Mouse (Mus musculus): ENCODE measurements around the gene Tarbp1.
A peak's percentile ranks its signal among the peaks of the same experiment; 100 is the strongest.

Gene Tarbp1

GRCm38 (mm10) chr8:126420834-126421233, 54.0 kb downstream of the Tarbp1 start:
- DNase-seq (ENCODE audit: low read depth, low spot score), result no peak

GRCm38 (mm10) chr8:126405030-126405429, 69.8 kb downstream of the Tarbp1 start:
- no peak for DNase-seq (ENCODE audit: low read depth, low spot score)

- DNase-seq (ENCODE audit: low read depth, low spot score), result peak; percentile 42
These were observed 70.3 kb downstream of the Tarbp1 start for GRCm38 (mm10) chr8:126404550-126404949.

GRCm38 (mm10) chr8:126398349-126398748, 76.5 kb downstream of the Tarbp1 start:
- peak; percentile 13 for DNase-seq (ENCODE audit: low read depth, low spot score)

- DNase-seq (ENCODE audit: low read depth, low spot score), result peak; percentile 16
These were observed 78.9 kb downstream of the Tarbp1 start for GRCm38 (mm10) chr8:126395917-126396316.

GRCm38 (mm10) chr8:126395386-126395785, 79.5 kb downstream of the Tarbp1 start:
- DNase-seq (ENCODE audit: low read depth, low spot score), result no peak

GRCm38 (mm10) chr8:126391541-126391940, 83.3 kb downstream of the Tarbp1 start:
- no peak for DNase-seq (ENCODE audit: low read depth, low spot score)

GRCm38 (mm10) chr8:126387566-126387965, 87.3 kb downstream of the Tarbp1 start:
- peak; percentile 76 for DNase-seq (ENCODE audit: low read depth, low spot score)

GRCm38 (mm10) chr8:126382749-126383148, 92.1 kb downstream of the Tarbp1 start:
- DNase-seq (ENCODE audit: low read depth, low spot score), result peak; percentile 77

GRCm38 (mm10) chr8:126382216-126382615, 92.6 kb downstream of the Tarbp1 start:
- DNase-seq (ENCODE audit: low read depth, low spot score), result peak; percentile 71

GRCm38 (mm10) chr8:126381299-126381698, 93.6 kb downstream of the Tarbp1 start:
- DNase-seq (ENCODE audit: low read depth, low spot score), result no peak

- DNase-seq (ENCODE audit: low read depth, low spot score), result no peak
These were observed 94.7 kb downstream of the Tarbp1 start for GRCm38 (mm10) chr8:126380141-126380540.

GRCm38 (mm10) chr8:126379580-126379979, 95.3 kb downstream of the Tarbp1 start:
- DNase-seq (ENCODE audit: low read depth, low spot score), result no peak
